Mouse (Mus musculus): ENCODE measurements at regions not wholly inside any gene's neighbourhood (a gene's known extent, or its start where the extent isn't known, plus 50 kb on each side); places are given as distances from the start of the nearest gene placed in this dataset.
A peak's percentile ranks its signal among the peaks of the same experiment; 100 is the strongest.

DNA sequence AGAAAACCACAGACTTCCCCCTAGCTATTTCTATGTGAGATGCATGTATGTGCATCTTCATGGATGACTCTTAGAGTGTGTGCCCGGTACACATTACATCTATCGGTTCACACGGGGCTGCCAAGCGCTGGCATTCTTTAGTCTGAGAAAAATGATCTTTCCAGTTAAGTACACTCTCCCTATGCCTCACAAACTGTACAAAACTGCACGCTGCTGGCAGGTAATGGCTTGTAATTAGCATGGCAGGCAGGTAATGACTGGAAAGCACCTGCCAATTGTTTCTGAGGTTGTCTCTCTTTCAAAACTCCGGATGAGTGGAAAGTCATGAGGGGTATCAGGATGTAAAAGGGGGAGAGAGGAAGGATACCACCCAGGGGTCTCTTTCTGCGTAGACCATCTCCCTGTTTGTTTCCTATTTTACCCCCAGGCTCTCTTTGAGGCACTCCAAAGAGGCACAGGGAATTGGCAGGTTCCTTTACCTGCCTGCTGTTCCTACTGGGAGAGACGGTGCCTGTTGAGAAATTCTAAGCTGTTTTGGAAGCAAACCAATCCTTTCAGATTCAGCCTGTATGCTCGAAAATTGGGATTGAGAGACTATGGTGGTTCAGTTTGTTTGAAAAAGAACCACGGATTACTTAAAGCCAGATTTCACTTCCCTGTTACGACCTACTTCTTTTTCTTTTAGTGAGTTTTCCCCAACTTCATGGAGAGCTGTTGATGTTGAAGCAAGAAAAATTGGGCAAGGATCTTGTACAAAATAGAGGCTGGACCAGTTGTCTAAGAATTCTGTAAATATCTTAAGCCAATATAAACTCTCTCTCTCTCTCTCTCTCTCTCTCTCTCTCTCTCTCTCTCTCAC is 113.4 kb upstream of the Zeb2 start:
- peak; percentile 62 to 65 for DNase-seq

DNA sequence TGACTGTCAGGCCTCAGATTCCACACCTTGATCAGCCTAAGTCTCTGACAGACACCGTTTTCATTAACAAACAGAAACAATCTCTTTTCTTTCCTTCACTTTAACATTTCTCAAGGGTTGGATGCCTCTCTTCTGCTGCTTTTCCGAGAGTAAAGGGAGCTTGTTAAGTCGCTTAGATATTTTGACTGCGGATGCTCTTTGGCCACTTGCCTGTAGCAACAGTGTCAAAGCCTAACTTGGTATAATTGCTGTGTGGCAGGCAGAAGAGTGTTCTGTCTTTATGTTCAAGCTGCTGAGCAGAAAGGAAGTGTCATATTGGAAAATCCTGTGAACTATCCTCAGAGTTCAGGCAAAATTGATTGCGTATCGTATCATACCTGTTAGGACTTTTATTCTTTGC is 112.3 kb upstream of the Zeb2 start:
- DNase-seq = peak in 1 of 2 experiments; percentile 13

DNA sequence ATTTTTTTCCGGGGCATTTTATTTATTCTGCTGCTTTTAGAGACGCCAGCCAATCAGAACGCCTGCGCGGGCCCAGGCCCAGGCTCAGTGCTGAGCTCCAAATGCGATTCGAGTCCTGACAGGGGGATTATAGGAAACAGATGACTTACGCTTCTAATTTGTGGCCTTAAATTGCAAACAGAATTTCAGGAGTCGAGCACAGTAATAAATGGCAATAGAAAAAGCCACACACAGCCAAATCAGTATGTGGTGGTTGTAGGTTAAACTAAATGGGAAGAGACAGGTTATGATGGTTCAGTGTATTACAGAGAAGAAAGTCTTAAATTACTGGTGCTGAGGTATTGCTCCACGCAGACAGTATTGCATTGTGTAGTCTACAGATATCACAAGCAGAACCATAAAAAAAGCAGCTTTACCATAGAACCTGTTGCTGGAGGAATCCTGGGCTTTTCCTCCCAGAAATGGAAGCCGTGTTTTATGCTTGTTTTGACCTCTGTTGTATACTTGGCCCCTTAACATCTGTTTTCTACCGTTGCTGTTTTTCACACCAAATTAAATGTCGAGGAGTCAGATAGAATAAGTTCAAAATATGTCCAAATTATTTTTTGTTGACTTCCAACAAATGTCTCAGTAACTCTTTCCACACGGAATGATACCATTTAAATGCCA is 110.2 kb upstream of the Zeb2 start:
- peak; percentile 20 to 34 for DNase-seq

DNA sequence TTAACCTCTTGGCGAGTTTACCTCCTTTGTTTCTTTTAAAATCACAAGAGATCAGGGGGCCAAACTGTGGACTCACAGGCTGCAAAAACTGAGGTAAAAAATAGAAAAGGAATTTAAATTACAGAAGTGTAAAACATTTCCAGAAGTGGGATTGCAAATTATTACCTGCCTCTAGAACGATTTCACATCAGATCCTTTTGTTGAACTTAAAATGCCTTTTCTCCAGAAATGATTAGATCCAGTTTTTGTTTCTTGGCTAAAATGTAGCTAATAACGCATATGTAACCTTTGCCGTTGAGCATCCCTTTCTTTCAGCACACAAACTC is 108.8 kb upstream of the Zeb2 start:
- DNase-seq = no peak

DNA sequence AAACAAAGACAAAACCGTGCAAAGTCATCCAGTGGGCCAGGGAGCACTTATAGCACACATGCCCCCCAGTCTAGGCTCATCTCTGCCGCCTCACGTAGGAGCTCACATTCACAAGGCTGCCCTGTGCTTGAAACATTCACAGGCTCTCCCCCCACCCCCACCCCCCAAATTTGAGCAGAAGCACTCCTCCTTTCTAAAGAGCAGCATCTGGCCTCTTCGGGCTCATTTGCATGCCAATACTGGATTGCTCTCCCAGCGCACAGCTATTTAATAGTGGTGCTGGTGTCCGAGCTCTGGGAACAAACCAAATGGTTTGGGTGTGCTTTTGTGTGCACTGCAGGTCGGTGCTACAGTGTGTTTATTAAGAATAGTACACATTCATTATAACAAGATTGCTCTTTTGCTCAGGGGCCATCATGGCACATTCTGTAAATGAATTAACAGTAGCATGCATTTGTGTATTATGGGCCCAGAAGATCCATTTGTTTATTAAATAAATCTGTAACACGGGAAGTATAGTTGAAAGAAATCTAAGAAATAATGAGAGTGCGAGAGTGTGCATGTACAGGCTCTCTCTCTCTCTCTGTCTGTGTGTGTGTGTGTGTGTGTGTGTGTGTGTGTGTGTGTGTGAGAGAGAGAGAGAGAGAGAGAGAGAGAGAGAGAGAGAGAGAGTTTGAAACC is 108.3 kb upstream of the Zeb2 start:
- peak in 1 of 2 experiments; percentile 22 for DNase-seq

DNA sequence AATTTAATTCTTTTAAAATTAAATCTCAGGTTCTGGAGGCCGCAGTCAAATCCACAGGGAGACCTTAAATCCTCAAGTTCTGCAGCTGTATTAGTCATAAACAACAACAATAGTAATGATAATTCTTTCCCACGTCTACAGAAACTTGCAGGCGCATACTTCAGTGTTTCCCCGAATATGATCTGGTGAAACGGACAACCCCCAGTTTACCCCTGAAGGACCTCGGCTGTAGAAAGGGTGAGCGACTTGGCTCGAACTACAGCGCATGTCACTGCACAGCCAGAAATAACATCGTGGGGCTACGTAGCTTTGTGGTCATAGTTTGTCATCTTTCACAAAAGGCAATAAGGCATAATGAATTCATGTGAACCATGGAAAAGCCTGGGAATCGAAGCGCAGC is 105.0 kb upstream of the Zeb2 start:
- DNase-seq = no peak

DNA sequence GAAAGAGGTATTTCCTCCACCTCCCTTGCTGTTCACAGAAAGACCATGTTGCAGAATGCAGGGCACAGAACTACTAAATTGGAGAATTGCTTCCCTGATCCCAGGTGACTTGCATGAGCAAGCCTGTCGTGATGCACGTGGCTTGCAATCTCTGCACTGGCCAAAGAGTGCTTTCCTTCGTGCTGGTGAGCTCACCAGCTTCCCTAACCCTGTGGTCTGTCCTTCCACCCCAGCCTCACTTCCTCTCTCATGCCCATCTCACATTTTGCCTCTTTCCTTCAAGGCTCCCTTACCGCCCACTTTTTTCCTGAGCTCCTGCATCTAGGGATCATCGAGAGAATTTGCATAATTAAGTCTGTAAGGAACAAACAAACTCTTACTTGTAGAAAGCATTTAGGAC is 102.7 kb upstream of the Zeb2 start:
- DNase-seq = no peak

DNA sequence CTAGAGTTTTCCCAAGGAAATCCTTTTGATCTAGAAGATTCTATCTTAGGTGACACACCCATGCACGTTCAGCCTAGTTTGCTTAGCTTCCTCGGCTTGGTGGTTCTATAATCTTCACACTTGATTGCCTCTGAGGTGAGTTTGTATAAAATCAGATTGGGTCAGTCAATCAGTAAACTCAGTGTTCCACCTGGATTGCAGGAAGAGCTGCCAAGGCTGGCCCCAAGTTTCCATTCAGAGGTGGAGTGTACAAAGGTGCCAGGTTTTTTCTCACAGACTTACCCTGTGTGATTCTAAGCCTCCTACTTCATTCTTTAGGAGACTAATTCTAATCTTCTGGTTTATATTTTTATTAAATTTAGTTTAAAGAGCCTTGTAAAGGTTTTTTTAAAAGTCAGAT is 95.6 kb upstream of the Zeb2 start:
- no peak for DNase-seq

DNA sequence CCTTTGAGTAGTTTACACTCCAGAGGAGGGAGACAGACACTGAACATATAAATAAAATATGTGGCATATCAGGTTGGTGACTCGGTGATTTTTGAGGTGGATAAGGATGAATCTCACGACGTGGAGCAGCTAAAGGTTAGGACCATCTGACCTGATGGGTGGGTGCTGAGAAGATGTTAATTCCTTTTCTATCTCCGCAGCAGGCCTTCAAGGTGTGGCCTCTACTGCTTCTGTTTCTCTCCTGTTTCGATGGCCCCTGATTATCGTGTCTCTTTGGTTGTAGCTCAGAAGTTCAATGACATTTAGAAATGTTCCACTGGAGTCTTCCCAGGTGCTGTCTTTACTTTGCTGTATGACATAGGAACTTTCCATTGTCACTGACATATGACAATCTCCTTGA is 91.3 kb upstream of the Zeb2 start:
- DNase-seq = no peak

DNA sequence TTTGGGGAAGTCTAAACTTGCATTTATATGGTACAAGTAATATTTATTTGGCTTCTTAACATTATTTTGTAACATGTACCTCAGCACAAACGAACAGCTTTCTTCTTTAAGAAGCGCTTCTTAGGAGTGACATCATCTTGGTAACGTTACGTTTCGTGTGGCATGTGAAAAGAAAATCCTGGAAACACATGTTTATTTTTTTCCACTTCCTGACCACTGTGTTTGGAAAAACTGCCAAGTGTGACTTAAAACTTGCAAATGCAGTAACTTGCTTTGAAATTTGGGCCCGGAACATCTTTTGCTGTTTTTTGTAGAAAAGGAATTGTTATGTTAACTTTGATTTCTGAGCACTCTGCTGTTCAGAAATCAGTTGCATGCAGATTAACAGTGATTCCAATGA is 88.6 kb upstream of the Zeb2 start:
- DNase-seq = no peak

DNA sequence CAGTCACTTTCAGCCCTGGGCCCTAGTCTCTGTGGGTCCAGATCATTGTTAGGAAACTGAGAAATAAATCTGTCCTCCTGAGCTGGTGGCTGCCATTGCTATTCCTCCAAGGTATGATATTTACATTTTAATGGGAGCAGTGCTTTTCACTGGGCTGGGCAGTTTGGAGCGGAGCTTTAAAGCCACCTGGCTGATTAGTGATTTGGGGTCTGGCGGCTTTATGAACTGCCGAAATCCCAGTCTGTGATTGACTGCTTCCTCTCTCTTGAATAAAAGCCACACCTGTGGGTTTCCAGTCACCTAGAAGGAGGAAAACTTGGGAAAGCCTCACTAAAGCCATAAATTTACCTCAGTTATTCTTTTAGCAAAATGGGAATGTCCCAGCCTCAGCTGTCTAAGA is 88.0 kb upstream of the Zeb2 start:
- DNase-seq = no peak

DNA sequence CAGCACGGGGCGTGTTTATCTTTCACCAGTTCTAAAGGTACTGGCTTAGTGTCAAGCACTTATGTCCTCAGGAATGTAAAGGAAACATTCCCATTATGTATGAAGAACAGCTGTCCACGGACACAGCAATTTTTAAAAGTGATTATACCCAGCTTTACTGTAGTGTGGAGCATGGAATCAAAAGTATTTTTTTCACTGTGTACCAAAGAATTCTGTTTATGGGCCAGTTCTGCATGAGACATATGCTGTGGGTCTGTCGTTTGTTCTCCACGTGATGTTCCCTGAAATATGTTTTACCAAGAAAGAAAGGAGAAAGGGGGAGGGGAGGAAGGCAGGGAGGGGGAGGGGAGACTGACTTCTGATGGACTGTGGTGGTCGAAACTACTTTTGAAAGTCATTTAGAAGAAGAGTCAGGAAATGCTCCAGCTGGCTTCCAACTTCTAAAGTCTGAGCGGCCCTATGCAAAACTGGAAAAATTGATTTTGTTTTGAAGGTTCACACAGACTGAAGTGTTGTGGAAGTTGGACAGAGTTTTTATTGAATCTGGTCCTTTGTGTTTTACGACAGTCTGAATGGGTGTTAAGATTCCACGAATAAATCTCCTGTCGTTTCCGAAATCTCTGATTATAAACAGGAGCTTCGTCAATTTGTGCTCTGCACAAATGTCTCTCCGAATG is 80.9 kb upstream of the Zeb2 start:
- DNase-seq = no peak

DNA sequence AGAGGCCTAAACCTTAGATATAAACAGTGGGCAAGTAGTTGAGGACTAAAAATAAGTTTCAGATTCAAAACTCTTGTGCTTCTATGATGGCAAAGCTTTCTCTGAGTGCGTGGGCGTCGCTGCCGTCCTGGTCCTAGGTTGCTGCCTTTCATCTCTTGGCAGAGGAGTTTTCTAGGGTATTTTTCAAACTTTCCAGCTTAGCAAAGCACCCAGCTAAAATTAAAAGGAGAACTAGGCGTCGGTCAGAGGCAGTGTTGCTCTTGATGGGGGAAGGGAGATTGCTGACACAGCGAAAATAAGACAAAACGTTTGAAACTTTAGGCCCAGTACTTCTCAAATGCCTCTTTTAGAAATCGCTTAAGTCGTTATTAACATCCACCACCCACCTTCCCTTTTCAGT is 80.1 kb upstream of the Zeb2 start:
- no peak for DNase-seq

DNA sequence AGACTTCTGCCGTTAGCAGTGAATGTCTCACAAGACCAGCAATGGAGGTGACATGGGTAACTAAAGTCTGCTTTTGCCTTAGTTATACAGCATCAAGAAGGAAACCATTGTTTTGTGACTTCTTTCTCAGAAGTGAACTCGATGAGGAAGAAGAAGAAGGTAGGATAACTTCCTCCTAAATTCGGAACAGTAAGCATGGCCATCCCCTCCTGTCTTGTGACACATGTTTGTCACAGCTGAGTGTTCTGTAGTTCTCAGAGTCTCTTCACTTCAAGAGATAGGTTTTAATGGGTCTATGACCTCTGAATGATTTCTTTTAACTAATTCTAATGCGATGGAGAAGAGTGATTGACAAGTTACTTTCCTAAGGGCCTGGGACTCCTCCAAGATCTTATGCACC is 79.3 kb upstream of the Zeb2 start:
- DNase-seq = no peak

DNA sequence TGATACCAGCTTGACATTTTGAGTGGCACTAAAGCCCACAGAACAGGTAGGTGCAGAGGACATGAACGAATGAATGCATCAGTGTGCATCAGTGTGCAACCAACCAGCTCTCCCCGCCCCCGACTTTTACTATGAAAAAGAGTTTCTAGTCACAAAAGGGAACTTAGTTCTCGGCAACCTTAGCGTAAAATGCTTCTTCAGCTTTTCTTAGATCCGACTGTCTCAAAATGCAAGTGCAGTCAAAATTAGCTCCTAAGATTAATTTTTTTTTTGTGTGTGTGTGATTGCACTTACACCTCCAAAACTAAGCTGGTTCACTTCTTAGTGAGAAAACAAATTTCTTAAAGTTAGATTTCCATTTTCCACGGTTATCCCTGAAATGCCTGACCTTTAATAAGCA is 77.1 kb upstream of the Zeb2 start:
- DNase-seq = no peak

DNA sequence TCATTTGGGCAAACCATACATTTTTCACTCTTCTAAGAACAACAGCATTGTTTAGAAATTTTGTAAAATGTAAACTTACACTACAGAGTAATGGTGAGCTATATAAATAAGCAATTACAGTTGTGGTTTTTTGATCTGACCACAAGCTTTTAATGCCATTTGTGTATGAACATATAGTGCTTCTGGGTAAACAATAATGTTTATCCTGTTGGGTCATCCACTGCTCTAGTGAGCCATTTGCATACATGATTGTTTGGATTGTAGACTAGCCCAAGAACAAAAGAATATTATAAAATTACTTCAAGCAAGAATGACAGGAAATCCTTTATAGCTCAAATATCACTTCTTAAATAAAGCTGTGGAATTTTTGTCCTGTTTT is 68.4 kb upstream of the Zeb2 start:
- no peak for DNase-seq

DNA sequence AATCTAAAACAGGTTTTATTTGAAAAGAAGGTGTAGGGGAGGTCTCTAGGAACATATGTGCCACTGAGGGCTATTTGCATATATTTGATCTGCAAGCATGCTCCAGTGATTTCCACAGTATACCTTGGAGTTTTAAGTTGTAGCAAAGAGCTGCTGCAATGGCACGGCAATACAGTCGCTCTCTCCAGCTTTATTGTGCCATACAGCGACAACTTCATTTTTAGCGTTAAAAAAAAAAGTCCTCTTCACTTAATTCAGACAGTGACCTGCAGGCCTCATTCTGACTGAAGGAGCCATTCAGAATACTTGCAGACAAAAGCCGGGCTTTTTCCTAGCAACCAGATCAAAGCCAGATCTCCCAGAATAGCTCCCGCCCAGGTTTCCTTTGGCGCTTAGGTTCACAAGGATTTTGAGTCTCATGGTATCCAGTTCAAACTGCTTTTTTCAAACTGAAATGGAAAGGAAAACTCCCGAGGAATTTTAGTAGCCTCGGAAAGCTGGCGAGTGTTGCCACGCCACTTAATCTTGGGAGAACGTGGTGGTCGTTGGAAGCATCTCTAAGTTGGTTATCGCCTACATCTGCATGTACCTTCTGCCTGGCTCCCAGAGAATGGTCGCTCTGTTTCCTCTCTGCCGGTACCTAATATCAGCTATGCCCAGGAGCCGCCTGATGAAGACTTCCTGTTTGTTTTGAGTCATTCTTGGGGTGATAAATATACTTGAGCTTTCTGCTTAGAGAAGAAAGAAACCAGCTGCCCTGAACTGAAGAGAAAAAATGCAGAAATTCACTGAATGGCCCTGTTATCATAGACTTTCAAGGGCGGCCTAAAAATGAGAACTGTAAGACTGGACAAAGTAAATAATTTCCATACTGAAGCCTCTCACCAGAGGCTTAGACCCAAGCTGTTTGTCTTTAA is 67.8 kb upstream of the Zeb2 start:
- DNase-seq = peak; percentile 10 to 12

DNA sequence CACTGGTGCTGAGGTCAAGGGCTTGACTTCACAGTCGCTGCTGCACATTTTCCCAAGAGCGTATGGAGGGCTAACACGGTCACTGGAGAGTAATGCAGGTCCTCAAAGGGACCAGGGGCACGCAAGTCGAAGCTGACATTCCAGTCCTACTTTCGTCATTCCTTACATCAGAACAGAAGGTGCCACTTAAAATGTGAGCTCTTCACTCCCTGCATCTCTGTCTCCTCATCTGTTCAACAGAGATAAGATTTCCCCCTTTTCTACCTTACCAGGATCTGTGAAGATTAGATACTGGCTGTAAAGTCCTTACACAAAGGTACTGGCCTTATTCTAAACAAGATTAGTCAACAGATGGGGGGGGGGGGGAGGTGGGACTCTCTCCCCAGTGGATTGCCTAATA is 67.0 kb upstream of the Zeb2 start:
- no peak for DNase-seq

DNA sequence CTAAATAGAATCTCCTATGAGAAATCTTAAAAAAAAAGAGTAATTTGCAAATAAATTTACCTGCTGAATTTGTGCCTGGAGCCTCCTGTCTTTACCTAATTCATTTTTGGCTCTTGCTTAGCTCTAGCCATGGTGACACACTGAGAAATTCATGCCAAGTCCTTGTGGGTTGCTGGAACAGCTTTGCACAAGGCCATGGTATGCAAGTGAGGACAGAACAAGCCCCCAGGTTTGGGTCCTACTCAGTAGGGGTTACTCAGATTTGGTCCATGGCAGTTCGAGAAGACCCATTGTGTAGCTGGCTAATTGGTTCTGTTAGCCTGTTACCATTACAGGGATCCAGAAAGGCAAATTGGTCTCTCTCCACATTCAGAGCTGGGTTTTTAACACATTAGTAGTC is 65.7 kb upstream of the Zeb2 start:
- DNase-seq = peak; percentile 76 to 79

DNA sequence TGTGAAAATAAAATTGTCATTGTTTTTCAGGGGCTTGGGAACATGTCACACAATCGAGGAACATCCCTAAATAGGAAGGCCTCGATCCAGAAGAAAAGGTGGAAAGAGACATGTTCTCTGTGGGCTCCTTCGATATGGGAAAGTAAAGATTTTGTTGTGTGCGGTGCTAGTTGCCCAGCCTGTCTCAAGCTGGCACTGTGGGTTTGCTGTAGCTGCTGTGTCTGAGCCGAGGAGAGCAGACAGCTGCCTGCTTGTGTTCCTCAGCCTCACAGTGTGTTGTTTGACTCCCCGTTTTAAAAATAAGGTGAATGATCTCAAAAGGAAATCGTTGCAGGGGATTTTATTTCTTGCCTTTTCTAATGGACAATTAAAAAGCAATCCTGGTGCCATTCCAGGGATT is 64.4 kb upstream of the Zeb2 start:
- peak; percentile 45 to 52 for DNase-seq

DNA sequence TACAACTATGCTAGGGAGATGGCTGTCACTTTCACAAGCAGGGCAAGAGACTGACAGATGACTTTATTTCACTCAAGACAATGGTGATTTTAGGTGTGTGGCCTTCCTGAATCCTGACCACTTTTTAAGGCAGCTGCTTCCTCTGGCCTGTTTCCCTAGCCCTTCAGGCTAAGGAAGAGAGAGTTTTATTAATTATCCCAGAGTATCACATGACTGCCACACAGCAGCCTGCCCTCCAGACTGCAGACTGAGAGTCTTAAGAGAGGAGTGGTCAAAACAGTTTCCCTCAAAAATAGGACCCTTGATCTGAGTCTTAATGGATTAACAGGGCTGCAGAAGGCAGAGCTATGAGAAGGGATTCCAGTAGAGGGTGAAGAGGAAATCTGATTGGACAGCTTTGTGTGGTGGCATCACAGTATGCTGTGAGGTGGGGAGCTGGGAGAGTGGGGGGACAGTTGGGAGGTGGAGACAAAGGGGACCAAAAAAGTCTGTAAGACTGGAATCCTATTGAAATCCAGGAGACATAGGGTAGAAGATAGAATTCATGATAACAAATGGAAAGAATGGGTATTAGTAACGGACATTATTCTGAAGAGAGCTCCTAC is 61.8 kb upstream of the Zeb2 start:
- no peak for DNase-seq

DNA sequence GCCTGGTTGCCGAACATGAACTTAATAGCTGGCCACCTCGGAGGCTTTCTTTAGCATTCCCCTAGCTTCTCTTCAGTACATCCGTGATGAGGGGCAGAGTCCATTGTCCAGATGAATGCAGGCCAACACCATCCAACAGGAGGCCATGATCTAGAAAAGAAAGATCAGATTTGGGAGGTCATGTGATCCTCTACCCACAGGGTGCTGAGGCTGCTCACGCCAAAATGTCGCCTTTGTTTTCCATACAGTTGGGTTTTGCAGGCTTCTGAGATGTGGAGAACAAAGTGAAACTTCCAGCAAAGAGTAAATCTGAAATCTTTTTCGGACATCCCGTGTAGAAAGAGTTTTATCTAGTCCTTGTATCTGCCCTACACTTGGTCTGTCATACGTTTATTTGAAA is 55.2 kb upstream of the Zeb2 start:
- DNase-seq = no peak

Measured in cerebellum, postnatal 10 days (tissue).